Mouse (Mus musculus): ENCODE data around the gene Tmem259.

- no peak for TF ChIP-seq CTCF (IDR thresholded peaks at IDR 0.05; ENCODE audit: low read depth, low read length)
- no peak for TF ChIP-seq POLR2A (IDR thresholded peaks at IDR 0.05; ENCODE audit: extremely low read depth, insufficient read depth, low read length)
These were observed 32.8 kb upstream of the Tmem259 start for GRCm38 (mm10) chr10:80016931-80017330.
